Mouse (Mus musculus): ENCODE data around the gene Cypt14. TPM values are rescaled to one million over a fixed set of nuclear protein-coding genes. Genes with fewer than 3 reads are reported as not detected.
"Not testable (repeated sequence)": the region's sequence is repeated elsewhere in the genome, so short reads cannot be mapped to it uniquely, and the experiment has no call there.

The Cypt14 gene
- total RNA-seq (2021) (not detected), polyA plus RNA-seq (2012; rRNA removed) (not detected in 2 replicates)
- long read RNA-seq = 0 reads

DNA sequence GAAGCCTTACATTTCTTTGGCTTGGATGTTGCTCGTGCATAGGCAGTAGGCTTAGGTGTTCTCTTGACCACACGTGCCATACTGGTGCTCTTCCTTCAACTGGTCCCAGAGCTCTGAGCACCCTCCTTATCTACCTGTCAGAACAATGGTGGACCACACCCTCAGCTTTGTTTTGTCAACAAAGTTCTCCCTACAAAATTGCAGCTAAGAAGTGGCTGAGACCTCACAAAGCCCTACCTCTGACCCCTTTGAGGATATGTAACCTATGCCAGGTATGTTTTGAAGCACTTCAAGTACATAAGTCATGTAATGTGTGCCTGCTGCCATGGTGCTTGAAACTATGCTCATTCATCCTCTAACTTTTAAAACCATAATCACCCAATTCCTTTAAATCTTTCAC, at the start of gene Cypt14:
Gene Cypt14 (minus strand): TSS at position 101 of the 400 bp plus-strand sequence.
- H3K36me3 ChIP-seq (ENCODE audit: control insufficient read depth, insufficient read depth, low read length); H3K27me3 ChIP-seq (ENCODE audit: control insufficient read depth, insufficient read depth, low read length); intact Hi-C loops (cut with DNase I); H3K79me2 ChIP-seq (replicated peaks; ENCODE audit: control insufficient read depth, insufficient read depth, low read length); H3K27ac ChIP-seq; H3K4me1 ChIP-seq (ENCODE audit: control insufficient read depth, insufficient read depth, low read length); DNase-seq; H3K9ac ChIP-seq (ENCODE audit: low read depth, low read length); H3K4me3 ChIP-seq: not testable (repeated sequence)
- WGBS = 59% methylated on average over 2 of the region's 2 CpGs

All from heart, adult 2 months (tissue).